Mouse (Mus musculus) hindbrain, embryonic 15.5 days (tissue): ENCODE data around the gene Ankrd34a. TPM values are rescaled to one million over a fixed set of nuclear protein-coding genes. Genes with fewer than 3 reads are reported as not detected.
A peak's percentile ranks its signal among the peaks of the same experiment; 100 is the strongest.
"Not testable (repeated sequence)": the region's sequence is repeated elsewhere in the genome, so short reads cannot be mapped to it uniquely, and the experiment has no call there.

Experiments used
- ATAC-seq: fragments of 200-750 bp; cut with Nextera tagmentation; 2 replicates; pipeline ENCODE4 v1.8.0; 2017; ENCODE audit warnings: low read depth, moderate number of reproducible peaks, moderate TSS enrichment; ENCODE audit not compliant: low FRiP score
- H3K27ac ChIP-seq: fragments of 300-500 bp; sonication (generic); replicated peaks from 2 replicates; pipeline ENCODE4 v1.5.1; 2015; ENCODE audit warnings: mild to moderate bottlenecking, inconsistent platforms
- H3K27me3 ChIP-seq: fragments of 300-500 bp; sonication (generic); 2 replicates; pipeline ENCODE4 v1.6.1; 2015; ENCODE audit warnings: control low read depth, inconsistent platforms
- H3K36me3 ChIP-seq: fragments of 300-500 bp; sonication (generic); 2 replicates; pipeline ENCODE4 v1.6.1; 2015; ENCODE audit warnings: control low read depth, inconsistent platforms
- H3K4me1 ChIP-seq: fragments of 300-500 bp; sonication (generic); replicated peaks from 2 replicates; pipeline ENCODE4 v1.6.1; 2015; ENCODE audit warnings: control low read depth, inconsistent platforms
- H3K4me2 ChIP-seq: fragments of 300-500 bp; sonication (generic); 2 replicates; pipeline ENCODE4 v1.6.1; 2015; ENCODE audit warnings: moderate library complexity, mild to moderate bottlenecking, inconsistent platforms
- H3K4me3 ChIP-seq: fragments of 300-500 bp; sonication (generic); 2 replicates; pipeline ENCODE4 v1.5.1; 2015; ENCODE audit warnings: mild to moderate bottlenecking, inconsistent platforms
- H3K9ac ChIP-seq: fragments of 300-500 bp; sonication (generic); 2 replicates; pipeline ENCODE4 v1.6.1; 2015; ENCODE audit warnings: inconsistent platforms
- H3K9me3 ChIP-seq: fragments of 300-500 bp; sonication (generic); 2 replicates; pipeline ENCODE4 v1.6.1; 2016; ENCODE audit warnings: control low read depth, inconsistent platforms
- WGBS: fragments of 180-500 bp; shearing (Covaris S2); methylation state at CpG from one replicate; pipeline ENCODE4 v1.1.7; 2015; 5-methylcytosine and 5-hydroxymethylcytosine counted together
- polyA plus RNA-seq: library from polyadenylated mRNA; unstranded; fragments of >200 nt; fragmentation: Nextera tagmentation; extraction: Ambion mirVana; gene quantifications from 2 replicates; pipeline ENCODE4 v1.2.1, GENCODE M21; 2015

Gene Ankrd34a
- polyA plus RNA-seq, 1 experiment from 2014 or later: 19.9 TPM

DNA sequence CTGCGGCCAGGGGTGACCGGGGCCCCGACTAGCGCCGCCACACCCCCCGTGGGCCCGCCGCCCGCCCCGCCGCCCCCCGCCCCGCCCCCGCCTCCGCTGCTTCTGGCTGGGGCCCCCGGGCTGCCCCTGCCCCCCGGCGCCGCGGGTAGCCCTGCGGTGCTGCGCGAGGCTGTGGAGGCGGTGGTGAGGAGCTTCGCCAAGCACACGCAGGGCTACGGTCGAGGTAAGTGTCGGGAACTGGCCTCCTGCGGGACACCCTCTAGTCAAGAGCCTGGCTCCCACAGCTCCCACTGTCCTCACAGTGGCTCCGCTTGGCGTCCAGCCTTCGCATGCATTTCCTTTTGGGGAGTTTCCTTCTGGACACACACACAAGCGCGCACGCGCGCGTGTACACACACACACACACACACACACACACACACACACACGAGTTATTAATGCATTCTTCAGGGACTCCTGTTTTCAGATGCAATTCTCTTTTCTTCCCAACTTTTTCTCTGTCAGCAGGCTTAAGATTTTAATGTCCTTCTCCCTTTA, 4.9 kb downstream of the Ankrd34a start:
- peak overlapping the region; percentile 70 for H3K4me2 ChIP-seq
- peak overlapping the region; percentile 86 for H3K4me3 ChIP-seq
- H3K27me3 ChIP-seq: no peaks in the 10 kb centered on the region
- H3K4me1 ChIP-seq: peaks cover 84% of the 10 kb centered on the region
- WGBS: under 1% methylated on average over 35 of the region's 40 CpGs
- peak overlapping the region; percentile 89 for H3K9ac ChIP-seq
- peak overlapping the region; percentile 97 for H3K27ac ChIP-seq
- ATAC-seq: peak; percentile 60
- no peaks in the 10 kb centered on the region for H3K36me3 ChIP-seq
- no peaks in the 10 kb centered on the region for H3K9me3 ChIP-seq

DNA sequence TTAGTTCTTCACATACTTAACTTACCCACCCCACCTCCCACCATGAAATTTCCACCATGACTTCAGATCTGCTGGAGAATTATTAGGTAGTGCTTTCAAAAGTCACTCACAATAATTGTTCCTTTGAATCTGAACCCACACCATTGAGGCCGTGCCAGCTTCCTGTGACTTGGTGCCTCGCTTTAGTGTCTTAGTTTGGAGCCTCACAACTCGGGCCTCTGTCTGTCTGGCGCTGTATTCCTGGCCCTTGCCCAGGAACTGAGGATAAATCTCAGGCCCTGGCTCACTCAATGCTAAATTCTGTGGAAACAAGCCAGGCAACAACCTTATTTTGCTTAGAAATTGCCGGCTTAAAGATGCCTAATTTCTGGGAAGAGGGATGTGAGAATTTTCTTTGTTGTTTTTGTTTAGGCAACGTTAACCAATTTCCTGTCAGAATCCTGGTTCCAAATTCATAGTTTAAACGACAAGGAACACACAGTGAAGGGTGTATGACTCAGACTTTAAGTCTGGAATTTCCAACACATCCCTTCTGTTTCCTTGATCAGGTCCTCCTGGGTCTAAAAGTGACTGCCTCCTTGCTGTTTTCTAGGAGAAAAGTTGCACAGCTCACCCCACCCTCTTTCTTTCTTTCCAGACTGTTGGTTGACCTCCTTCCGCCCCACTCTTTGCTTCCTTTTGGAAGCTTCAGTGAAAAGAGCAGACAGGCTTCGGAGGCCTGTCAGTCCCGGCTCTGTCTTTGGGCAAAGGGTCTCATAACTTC, 5.7 kb downstream of the Ankrd34a start:
- H3K36me3 ChIP-seq: no peaks in the 10 kb centered on the region
- WGBS: 8% methylated on average over 10 of the region's 10 CpGs
- H3K9ac ChIP-seq: peak overlapping the region; percentile 89
- no peak for ATAC-seq
- H3K27ac ChIP-seq: peak overlapping the region; percentile 97
- peak overlapping the region; percentile 70 for H3K4me2 ChIP-seq
- H3K27me3 ChIP-seq: no peaks in the 10 kb centered on the region
- H3K9me3 ChIP-seq: no peaks in the 10 kb centered on the region
- H3K4me1 ChIP-seq: peaks cover 77% of the 10 kb centered on the region
- peak overlapping the region; percentile 86 for H3K4me3 ChIP-seq

DNA sequence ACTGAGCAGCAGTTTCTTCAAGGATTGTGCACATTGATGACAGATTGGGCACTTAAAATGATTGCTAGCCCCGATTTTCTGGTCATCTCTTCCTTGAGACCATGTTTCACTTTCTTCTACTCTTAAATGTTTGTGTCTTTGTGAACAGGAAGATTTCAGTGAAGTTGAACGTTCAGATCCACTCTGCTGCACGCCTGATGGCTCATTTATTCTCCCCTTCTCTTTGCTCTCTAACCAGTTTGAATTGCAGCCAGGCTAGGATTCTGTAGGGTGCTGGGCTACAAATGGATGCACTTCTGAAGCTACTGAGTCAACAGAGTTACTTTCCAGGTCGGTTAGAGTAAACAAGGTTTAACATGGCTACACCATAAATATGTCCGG, 6.3 kb downstream of the Ankrd34a start:
- H3K4me2 ChIP-seq: peak overlapping the region; percentile 70
- H3K4me3 ChIP-seq: peak overlapping the region; percentile 86
- H3K4me1 ChIP-seq: peaks cover 75% of the 10 kb centered on the region
- no peaks in the 10 kb centered on the region for H3K27me3 ChIP-seq
- ATAC-seq: no peak
- H3K9me3 ChIP-seq: no peaks in the 10 kb centered on the region
- peak overlapping the region; percentile 97 for H3K27ac ChIP-seq
- 16% methylated on average over 5 of the region's 5 CpGs for WGBS
- H3K9ac ChIP-seq: peak overlapping the region; percentile 89
- no peaks in the 10 kb centered on the region for H3K36me3 ChIP-seq

DNA sequence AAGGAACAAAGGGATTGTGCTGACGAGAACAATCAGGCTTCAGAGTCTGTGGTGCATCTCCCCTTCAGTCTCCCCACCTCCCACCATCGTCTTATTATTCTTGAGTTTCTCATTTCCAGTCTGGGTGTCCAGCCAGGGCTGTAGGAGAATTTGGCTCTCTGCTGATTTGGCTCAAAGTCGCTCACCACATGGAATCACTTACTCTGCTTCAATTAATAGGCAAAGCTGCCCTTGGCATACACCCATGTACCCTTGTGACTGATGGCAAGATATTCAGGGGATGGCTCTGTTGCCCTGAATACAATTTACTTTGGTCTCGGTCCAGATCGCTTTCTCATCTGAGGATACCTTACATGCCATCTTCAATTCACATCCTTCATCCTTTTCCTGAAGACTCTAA, 6.9 kb downstream of the Ankrd34a start:
- Histone ChIP-seq H3K4me1 (peaks cover 69% of the 10 kb centered on the region), H3K9ac (peak overlapping the region; percentile 89), H3K27me3 (no peaks in the 10 kb centered on the region), H3K9me3 (no peaks in the 10 kb centered on the region), H3K36me3 (no peaks in the 10 kb centered on the region), H3K27ac (peak overlapping the region; percentile 97), H3K4me3 (peak overlapping the region; percentile 86), H3K4me2 (peak overlapping the region; percentile 70)
- WGBS: 25% methylated on average over 5 of the region's 5 CpGs
- no peak for ATAC-seq

DNA sequence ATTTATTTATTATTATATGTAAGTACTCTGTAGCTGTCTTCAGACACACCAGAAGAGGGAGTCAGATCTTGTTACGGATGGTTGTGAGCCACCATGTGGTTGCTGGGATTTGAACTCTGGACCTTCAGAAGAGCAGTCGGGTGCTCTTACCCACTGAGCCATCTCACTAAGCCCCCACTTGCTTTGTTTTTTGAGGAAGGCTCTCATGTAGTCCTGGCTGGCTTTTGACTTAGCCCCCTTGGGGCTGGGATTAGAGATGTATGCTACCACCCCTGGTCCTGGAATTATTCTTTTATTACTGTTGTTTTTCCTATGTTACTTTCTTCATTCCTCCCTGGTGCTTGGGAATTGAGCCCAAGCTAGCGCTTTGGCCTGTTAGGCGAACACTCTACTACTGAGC, 9.6 kb downstream of the Ankrd34a start:
- WGBS: 85% methylated on average over 4 of the region's 4 CpGs
- ATAC-seq, H3K27ac ChIP-seq, H3K27me3 ChIP-seq, H3K4me3 ChIP-seq, H3K9me3 ChIP-seq, H3K4me2 ChIP-seq, H3K36me3 ChIP-seq, H3K9ac ChIP-seq: not testable (repeated sequence)
- peaks cover 45% of the 10 kb centered on the region for H3K4me1 ChIP-seq

DNA sequence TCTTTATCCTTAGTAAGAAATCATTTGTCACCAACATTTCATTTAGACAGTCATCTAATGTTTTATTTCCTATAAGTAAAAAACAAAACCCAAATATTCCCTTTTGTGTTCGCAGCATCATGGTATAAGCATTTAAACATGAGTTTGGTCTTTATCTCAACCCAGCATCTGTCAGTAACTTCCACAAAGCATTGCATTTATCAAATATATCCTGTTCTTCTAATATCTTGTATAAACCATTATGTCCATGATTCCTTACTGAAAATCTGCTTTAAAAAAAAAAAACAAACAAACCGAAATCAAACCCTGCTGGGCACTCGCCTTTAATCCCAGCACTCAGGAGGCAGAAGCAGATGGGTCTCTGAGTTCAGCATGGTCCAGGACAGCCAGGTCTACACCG, 10.2 kb downstream of the Ankrd34a start:
- Histone ChIP-seq H3K4me2 (no peak overlapping the region), H3K4me1 (peaks cover 44% of the 10 kb centered on the region), H3K27me3 (no peaks in the 10 kb centered on the region), H3K36me3 (no peaks in the 10 kb centered on the region), H3K9ac (no peak overlapping the region), H3K9me3 (no peaks in the 10 kb centered on the region), H3K27ac (no peak overlapping the region), H3K4me3 (no peak overlapping the region)
- ATAC-seq: no peak
- WGBS: 88% methylated on average over 4 of the region's 4 CpGs

DNA sequence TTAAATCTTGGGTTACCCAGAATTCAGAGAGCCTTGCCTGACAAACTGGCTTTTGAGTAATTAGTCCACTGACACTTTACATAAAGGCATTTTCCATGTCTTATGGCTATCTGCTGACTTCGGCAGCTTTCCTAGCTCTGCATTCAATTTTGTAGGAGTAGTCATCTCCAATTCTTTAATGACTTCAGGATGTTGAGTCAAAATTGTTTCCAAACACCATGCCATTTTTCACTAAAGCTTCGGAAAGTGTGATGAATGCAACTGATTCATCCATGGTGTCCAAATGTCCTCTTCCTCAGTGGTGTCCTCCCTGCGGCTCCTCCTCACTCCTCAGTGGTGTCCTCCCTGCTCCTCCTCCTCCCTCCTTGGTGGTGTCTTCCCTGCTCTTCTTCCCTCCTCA, 21.5 kb downstream of the Ankrd34a start:
- H3K27ac ChIP-seq: no peak overlapping the region
- H3K36me3 ChIP-seq: peaks cover 66% of the 10 kb centered on the region
- ATAC-seq: no peak
- no peak overlapping the region for H3K9ac ChIP-seq
- WGBS: 95% methylated on average over 3 of the region's 3 CpGs
- H3K9me3 ChIP-seq: no peaks in the 10 kb centered on the region
- no peak overlapping the region for H3K4me3 ChIP-seq
- no peak overlapping the region for H3K4me2 ChIP-seq
- no peaks in the 10 kb centered on the region for H3K4me1 ChIP-seq
- no peaks in the 10 kb centered on the region for H3K27me3 ChIP-seq

DNA sequence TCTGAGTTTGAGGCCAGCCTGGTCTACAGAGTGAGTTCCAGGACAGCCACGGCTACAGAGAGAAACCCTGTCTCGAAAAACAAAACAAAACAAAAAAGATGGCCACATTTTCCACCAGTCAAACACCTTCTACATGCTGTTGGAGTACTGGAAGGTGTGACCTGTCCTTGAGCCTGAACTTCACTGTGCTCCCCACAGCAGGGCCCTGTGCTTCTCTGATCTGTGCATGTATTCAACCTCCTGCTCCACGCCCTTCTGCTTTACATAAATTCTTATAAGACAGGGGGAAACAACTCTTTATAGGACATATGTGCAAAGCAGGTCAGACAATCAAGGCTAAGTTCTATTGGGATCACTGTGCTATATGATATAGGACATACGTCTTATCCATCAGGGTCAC, 26.8 kb downstream of the Ankrd34a start:
- no peak for ATAC-seq
- H3K4me1 ChIP-seq: no peaks in the 10 kb centered on the region
- no peak overlapping the region for H3K9ac ChIP-seq
- H3K4me2 ChIP-seq: no peak overlapping the region
- H3K27ac ChIP-seq: no peak overlapping the region
- peaks cover 67% of the 10 kb centered on the region for H3K36me3 ChIP-seq
- WGBS: 97% methylated on average over 4 of the region's 4 CpGs
- no peaks in the 10 kb centered on the region for H3K27me3 ChIP-seq
- no peaks in the 10 kb centered on the region for H3K9me3 ChIP-seq
- H3K4me3 ChIP-seq: no peak overlapping the region

DNA sequence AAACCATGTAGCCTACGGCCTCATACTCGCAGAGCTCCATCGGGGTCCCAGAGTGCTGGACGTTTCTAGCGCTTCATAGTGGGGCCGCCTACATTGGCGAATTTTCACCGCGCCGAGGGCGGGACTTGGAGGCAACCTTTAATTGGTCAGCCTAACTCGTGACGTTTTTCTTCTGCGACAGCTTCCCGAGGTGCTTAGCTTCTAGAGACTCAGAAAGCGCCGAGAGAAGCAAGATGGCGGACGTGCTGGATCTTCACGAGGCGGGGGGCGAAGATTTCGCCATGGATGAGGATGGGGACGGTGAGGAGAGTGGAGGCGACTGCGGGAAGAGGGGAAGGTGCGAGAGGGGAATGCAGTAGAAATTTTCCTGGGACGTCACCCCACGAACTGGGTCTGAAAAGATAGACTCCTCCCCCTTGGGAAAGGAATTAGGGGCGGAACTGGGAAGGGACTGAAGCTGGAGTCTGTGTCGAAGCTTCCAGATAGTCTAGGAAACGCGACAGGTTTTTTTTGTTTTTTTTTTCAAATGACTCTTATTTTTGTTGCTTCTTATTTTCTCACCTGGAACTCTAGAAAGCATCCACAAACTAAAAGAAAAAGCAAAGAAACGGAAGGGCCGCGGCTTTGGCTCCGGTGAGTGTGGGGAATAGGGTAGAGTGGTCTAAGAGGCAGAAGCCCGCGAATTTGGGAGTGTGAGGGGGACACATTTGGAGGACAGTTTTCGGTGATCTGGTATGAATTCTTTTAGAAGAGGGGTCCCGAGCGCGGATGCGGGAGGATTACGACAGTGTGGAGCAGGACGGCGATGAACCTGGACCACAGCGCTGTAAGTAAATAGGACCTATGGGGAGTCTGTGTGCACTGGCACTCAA, 33.5 kb downstream of the Ankrd34a start, which contains the start of gene Rbm8a:
Rbm8a (plus strand) TSS at position 205 of the 872 bp plus-strand sequence.
- peak within 1 kb of the TSS; percentile 71 for H3K4me2 ChIP-seq
- H3K36me3 ChIP-seq: peaks cover 34% of the 10 kb centered on the region
- peak within 1 kb of the TSS; percentile 70 for H3K4me3 ChIP-seq
- peak within 1 kb of the TSS; percentile 79 for H3K27ac ChIP-seq
- no peaks in the 10 kb centered on the region for H3K9me3 ChIP-seq
- no peaks in the 10 kb centered on the region for H3K27me3 ChIP-seq
- peak; percentile 94 for ATAC-seq
- peak within 1 kb of the TSS; percentile 82 for H3K9ac ChIP-seq
- H3K4me1 ChIP-seq: peaks cover 26% of the 10 kb centered on the region
- under 1% methylated on average over 48 of the region's 48 CpGs for WGBS

DNA sequence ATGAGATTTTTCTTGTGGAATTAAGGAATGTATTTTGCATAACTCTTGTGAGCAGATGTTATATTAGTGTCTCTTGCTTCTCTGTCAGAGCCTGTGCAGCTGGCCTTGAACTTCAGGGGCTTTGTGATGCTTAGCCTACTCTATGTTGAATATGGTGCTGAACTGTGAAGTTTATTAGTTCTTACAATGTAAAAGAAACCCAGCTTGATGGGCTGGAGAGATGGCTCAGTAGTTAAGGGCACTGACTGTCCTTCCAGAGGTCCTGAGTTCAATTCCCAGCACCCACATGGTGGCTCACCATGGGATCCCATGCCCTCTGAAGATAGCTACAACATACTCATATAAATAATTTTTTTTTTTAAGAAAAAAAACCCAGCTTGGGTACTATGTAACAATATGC, 35.6 kb downstream of the Ankrd34a start:
- no peaks in the 10 kb centered on the region for H3K27me3 ChIP-seq
- H3K9ac ChIP-seq: no peak overlapping the region
- H3K4me1 ChIP-seq: peaks cover 39% of the 10 kb centered on the region
- H3K27ac ChIP-seq: no peak overlapping the region
- peaks cover 18% of the 10 kb centered on the region for H3K36me3 ChIP-seq
- ATAC-seq: no peak
- H3K9me3 ChIP-seq: no peaks in the 10 kb centered on the region
- H3K4me3 ChIP-seq: no peak overlapping the region
- no peak overlapping the region for H3K4me2 ChIP-seq

DNA sequence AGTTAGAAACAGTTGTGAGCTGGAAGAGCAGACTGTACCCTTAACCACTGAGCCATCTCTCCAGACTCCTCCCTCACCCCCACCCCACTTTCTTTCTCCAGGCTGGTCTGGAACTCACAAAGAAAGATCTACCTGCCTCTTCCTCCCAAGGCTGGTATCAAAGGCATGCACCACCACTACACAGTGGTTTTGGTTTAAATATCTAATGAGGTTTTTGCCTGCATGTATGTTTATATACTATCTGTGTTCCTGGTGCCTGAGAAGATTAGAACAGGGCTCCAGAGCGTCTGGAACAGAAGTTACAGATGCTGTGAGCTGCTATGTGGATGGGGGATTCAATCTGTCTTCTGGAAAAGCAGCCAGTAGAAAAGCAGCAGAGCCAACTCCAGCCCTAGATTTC, 37.6 kb downstream of the Ankrd34a start:
- Histone ChIP-seq H3K27me3 (no peaks in the 10 kb centered on the region), H3K9ac (no peak overlapping the region), H3K4me2 (no peak overlapping the region), H3K9me3 (no peaks in the 10 kb centered on the region), H3K27ac (no peak overlapping the region), H3K4me3 (no peak overlapping the region), H3K36me3 (peaks cover 27% of the 10 kb centered on the region), H3K4me1 (peaks cover 36% of the 10 kb centered on the region)
- WGBS: 79% methylated on average over 1 of the region's 1 CpGs
- ATAC-seq: no peak
